Mouse (Mus musculus) left cerebral cortex, postnatal 14 days (tissue): ENCODE measurements around the gene Mgll. TPM values are rescaled to one million over a fixed set of nuclear protein-coding genes. Genes with fewer than 3 reads are reported as not detected.

ENCODE experiments used
- DNase-seq, 2 experiments: peaks; one replicate each; pipeline ENCODE4 v3.0.0; 2021 to 2022; ENCODE audit warnings: low spot score in 2 of 2, mixed read lengths in 1 of 2
- intact Hi-C: fragments of 180-260 bp; cut with DNase I; formaldehyde crosslinking; loops from one replicate; pipeline ENCODE4 v1.15.1; 2025
- total RNA-seq, 2 experiments: library from RNA; stranded (reverse); gene quantifications; 2 replicates each; pipeline ENCODE4 v1.2.3; 2021

Mgll gene
- total RNA-seq, 2 experiments from 2014 or later, result 152 to 153 TPM

DNA sequence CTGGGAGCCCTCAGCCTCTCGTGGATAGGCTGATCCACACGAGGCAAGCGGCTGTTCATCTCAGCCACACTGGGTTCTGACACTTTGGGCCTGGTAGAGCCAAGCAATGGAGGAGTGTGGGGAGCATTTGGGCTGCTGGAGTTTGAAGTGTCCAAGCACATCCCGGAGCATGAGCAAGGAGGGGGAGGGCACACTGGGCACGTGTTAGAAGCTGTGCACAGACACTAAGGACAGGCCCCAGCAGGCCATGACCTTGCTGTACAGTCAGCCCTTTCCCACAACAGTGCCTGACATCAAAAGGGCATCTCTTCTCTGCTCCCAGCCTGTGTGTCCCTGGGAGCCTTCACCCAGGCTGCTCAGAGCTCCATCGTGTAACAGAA, 13.3 kb downstream of the Mgll start:
- intact Hi-C loops, result no loop called here
- no peak for DNase-seq

DNA sequence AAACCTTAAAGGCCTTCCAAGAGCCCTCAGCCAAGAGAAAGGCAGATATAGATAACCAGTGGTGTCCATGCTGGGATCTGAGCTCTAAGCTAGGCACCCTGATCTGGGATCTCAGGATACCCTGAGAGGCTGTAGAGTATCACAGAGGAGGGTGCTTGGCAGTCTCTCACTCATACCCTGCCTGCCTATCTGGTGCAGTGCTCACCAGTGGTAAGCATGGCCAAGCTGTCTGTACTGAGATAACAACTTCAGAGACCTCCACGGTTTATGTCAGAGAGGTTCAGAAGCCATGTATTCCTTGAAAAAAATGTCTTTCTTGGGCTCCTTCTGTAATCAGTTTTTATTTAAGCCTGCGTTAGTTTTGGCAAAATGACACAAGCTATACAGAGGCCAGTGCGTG, 16.8 kb downstream of the Mgll start:
- intact Hi-C loops, result no loop called here
- DNase-seq, result no peak

DNA sequence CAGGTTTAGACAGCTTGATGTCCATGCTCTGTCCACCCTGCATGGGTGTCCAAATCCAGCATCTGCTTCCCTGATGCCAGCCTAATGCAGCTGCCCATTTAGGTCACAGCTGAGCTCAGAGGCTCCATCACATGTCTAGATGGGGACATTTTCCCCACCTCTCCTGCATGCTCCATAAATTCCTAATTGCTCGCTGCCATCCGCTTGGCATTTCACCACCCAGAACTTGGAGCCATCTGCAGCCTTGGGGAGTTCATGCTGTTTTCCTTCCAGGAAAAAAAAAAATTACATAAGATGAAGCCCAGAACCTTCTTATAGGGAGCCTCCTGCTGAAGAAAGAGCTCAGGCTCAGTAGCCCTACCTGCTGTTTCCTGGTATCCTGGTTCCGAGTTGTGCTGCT, 17.6 kb downstream of the Mgll start:
- intact Hi-C loops, result no loop called here
- DNase-seq, result peak; percentile 45 to 60

DNA sequence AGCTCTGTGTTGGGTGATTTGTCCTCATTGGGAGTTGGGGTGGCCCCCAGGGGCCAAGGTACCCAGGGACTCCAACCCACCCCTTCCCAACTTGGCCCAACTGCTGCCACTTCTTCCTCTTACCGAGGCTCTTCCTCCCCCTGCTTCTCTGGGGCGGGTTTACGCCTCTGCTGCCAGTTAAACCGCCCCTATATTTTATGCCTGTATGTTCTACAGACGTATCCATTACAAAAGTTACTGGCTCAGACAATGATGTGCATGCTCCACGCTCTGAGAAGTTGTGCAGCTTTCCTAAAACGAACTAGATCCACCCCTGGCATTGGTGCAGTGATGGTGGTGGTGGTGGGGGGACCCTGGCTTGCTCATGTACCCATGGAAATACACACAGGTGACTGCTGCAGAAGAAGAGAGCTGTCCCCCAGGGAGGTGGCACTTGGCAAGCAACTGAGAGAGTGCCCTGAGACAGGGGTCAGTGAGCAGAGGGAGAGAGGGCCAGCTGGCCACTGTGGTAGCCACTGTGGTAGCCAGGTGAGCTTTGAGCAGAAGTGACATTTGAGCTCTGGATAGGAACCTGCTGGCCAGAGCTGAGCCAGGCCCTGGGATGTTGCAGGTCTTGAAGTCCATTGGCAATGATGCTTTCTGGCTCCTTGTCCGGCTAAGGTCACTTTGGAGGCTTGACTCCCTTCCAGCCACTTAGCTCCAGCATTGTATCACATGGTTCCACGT, 18.2 kb downstream of the Mgll start:
- intact Hi-C loops, result no loop called here
- DNase-seq, result no peak

DNA sequence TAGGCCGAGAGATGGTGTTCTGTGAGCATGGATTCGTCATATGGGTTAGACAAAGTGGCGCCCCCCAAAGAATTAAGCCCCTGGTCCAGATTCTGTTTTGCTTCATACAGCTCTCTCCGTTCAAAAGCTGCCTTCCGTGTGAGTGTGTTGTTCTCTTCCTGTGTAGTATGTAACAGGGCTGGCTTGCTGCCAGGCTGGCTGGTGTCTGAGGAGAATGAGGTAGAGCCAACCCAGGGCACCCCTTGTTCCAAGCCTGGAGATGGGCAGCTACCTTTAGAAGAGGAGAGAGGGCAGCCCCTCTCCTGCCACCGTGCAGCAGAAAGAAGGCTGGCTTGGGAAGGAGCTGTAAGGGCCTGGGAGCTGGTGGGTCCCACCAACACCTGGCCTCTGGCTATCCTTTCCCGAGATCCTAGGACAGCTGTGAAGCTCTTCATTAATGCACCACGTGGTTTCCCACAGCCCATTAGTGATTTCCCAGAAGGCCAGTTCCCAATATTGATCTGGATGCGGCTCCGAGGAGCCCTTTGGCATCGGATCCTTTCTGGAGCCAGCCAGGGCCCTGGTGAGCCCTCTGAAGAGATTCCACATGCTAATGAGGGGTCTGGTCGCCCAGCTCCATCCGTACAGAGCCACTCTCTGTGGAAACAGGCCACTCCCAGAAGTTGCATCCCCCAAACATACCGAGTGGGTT, 19.5 kb downstream of the Mgll start:
- intact Hi-C loops, result no loop called here
- no peak for DNase-seq

DNA sequence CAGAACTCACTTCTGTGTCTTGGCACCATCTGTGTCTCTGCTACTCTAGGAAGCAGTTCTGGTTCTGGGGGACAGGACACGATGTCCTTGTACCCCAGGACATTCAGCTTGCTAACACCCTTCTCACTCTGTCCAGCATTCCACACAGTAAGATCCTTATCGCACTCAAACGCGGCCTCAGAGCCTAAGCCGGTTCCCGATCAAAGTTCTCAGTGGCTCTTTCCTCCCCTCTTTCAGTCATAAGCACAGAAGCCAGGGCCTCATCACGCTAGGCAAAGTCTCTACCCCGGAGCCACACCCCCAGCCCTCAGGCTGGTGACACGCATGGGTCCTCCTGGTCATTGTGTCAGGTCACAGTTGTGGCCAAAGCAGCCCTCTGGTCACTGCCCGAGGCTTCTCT, 20.8 kb downstream of the Mgll start:
- DNase-seq, result no peak
- intact Hi-C loops, result no loop called here

DNA sequence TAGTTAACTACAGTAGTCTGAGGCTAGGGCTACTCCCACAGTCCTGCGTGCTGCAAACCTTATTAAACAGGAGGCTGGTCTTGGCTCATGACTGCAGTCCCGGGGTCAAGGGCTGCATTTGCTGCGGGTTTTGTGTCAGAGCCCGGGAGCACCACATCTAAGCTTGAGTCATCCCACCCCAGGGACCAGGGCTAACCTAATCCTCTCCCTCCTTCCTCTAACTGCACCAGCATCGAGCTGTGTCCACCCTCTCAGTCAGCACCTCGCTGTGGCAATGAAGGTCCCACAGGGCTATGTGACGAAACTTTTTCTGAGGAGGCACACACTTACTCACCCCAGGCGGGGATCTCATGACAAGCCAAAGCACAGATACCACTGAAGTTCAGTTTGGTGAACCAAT, 22.1 kb downstream of the Mgll start:
- no peak for DNase-seq
- intact Hi-C loops, result no loop called here

DNA sequence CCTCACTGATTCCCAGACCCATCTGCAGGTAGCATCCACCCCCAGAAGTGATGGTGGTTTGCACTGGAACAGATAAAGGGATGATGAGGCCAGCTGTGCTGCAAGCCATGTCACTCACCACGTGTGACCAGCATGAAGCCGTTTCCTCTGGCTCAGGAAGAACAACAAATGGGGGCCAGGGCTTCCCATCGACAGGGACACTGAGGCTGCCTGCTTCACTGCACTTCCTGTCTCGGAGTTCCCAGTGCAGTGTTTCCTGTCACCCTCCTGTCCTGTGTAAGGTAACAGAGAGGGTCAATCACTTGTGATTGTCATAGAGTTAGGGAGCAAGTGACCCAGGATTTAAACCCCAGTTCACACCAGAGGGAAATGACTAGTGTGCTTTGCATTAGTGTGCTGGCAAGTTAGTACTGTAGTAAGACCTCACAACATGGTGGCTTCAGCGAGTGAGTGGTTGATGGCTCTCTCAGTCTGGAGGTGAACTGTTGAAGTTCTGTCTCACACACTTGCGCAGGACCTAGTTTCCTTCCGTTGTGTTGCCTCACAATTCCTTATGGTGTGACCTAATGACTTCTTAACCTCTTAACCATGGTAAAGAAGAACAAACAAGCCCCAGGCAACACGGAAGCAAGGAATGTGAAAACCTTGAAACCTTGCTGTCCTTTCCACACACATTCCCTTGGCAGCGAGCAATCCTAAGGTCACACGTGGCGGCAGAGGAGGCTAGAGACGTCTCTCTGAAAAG, 23.3 kb downstream of the Mgll start:
- intact Hi-C loops, result no loop called here
- no peak for DNase-seq

DNA sequence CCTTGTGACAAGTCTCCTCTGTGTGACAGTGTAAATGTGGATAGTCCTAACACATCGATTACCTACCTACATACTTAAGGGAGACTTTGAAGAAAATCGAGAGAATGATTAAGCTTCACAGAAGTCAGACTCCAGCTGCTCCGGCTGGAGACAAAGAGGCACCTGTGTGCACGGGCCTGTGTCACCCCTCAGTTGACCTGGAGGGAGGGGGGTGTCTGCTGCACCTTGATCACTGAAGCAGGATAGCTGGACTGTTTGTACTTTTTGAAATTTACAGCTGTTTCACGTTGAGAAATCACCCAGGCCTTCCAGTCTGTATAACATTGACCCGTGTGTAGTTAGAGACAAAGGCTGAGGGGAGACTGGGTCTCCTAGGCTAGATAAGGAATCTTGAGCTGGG, 26.7 kb downstream of the Mgll start:
- intact Hi-C loops, result no loop called here
- no peak for DNase-seq

DNA sequence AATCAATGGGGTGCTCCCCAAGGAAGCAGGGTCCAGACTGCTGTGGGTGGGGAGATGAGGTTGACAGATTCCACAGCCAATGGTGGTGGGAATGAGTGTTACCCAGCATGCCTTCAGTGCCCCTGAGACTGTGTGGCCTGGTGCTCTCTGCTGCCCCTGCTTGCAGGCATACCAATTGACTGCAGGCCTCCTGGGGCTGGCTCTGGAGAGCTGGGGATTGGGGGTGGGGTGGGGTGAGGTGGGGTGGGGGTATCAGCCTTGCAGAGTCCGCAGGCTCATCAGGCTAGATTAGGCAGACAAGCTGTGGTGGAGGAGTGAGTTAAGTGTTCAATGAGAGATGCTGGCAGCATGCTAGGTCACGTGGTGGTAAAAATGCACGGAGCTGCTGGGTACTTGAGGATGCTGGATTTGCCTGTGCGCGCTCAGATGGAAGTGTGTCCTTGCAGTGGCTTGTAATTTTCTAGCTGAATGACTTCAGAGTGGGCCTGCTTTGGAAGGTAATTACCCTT, 28.6 kb downstream of the Mgll start:
- intact Hi-C loops, result no loop called here
- DNase-seq, result peak; percentile 62 to 79

DNA sequence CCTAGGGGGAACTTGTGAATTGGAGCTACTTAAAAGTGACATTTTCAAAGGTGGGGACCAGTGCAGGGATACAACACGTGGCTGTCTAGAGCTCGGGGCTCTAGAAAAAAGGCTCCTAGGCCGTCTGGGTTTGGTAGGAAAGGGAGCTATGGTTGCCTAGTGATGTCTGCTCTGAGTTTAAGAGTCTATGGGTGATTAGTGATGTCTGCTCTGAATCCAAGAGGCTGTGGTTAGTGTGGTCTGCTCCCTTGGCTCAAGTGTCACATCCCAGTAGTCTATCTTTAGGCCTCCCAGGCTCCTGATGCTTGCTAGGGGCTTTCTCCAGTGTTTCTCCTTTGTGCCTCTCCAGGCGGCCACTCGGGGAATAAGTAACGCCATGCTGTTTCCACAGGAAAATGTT, 29.4 kb downstream of the Mgll start:
- intact Hi-C loops, result no loop called here
- DNase-seq, result no peak

DNA sequence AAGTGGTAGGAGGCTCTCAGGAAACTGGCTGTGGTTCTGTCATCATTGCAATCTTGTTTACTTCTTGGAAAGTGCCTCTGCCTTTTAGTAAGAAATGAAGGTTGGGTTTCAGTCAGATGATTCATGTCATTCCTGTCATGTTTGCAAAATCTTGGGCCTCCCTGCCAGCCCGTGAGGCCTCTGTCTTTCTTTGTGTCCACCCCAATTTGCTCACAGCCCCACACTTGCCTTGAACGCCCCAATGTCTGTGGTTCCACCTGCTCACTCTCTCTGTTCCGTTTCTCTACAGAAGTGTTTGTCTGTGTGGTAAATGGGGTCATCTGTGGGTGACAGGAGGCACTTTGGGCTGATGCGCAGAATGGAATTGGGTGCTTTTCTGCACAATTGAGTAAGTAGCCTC, 32.8 kb downstream of the Mgll start:
- DNase-seq, result no peak
- intact Hi-C loops, result no loop called here

DNA sequence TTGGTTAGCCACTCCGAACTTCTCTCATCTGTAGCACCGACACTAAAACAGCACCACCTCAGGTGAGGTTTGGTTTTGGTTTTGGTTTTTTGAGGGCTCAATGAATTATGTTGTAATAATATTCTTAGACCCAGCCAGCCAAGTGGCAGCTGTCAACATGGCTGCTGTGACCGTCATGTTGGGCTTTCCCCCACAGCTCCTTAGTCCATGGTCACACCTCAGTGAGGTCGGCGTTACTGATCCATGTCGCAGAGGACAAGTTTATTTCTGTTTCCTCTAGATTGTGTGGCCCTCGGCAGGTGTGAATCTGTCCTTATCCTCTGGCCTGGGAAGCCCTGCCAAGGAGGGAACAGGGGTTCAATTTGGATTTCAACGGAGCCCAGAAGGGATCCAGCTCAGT, 33.9 kb downstream of the Mgll start:
- DNase-seq, result no peak
- intact Hi-C loops, result no loop called here

DNA sequence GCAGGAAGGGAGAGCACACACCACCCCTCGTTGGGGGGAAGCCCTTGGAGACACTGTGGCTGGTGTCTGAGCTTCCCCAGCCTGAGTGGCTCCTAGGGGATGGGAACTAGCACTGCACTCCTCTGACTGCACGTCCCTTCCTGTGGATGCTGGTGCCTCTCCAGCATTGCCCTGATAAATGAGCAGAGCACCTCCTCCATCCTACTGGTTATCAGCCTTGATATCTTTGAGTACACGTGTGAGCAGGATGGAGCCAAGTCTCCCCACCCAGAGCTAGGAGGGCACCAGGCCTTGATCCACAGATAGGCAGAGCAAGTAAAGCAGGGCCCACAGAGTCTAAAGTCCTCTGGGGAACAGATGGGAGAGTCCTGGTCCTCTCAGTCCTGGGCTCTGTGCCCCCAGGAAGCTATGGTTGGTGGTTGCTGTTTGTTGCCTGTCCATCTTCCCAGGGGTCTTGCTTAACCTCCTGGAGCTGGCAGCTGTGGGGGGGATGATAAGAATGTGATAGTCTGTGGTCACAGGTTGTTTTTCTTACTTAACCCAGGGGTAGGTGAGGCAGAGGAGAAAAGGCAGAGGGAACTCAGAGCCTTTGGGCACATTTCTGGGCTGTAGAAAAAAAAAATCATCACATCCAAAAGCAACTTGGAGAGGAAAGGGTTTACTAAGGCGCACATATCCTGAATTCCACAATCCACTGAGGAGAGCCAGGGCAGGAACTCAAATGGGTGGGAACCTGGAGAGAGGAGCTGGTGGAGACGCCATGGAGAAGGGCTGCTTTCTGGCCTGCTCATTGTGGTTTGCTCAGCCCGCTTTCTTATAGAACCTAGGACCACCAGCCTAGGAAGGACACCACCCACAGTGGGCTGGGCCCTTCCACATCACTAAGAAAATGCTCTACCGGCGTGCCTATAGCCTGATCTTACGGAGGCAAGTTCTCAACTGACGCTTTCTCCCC, 34.6 kb downstream of the Mgll start:
- no peak for DNase-seq
- intact Hi-C loops, result no loop called here

DNA sequence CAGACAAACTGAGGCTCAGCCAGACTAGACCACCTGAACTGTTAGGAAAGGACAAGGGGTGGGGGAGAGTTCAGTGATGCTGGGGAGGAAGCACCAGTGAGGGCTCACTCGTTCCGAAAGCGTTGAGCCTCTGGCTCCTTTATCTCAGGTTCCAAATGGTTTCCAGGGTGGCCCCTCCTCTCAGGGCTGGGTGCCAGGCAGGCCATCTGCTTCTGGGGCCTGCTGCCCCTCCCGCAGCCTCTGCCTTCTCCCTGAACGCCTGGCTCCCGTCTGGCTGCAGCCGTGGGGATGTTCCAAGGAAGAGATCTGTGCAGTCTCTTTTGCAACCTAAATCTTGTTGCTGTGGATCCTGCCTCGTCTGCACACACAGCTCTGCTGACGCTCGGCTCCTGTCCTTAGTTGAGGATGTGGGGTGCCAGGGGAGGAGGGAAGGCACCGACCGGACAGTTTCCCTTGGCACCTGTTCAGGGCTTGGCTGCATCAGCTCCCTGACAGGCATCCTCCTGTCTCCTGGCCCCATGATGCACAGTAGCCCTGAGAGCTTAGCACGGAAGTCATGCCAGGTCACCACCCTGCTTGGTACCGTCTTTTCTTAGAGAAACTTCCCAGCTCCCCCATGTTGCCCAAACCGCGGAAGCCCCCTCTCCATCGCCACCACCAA, 35.7 kb downstream of the Mgll start:
- peak; percentile 69 to 78 for DNase-seq
- intact Hi-C loops, result loop anchor here (5.0 kb wide), 1 partner anchor 33 kb away; no protein-coding TSS in a partner anchor

DNA sequence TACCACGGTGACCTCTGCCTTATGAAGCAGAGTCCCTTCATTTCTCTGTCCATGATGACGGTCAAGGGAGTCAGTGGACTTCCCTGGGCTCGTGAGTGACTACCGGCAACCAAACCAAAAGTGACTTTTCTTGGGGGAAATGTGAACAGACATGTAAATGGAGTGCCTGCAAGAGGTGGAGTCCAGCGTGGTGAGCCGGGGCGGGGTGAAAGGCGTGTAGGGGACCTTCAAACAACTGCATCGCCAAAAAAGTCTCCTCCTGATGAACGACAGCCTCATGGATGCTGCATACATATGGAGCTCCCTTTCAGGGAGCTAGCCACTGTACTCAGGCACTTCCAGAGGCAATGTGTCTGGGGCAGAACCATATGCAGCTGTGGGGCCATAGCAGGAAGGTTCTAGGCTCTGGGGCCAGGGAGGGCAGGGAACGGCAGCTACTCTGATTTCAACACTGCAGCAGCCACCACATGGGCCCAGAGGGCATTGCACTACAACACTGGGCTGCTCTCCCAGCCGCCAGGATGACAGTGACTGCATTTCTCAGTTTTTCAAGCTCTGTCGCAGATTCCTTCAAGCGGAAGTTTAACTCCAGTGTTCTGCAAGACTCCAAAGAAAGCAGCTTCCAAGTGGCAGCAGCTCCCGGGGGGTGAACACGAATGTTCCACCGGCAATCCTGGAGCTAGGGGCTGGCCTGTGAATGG, 36.9 kb downstream of the Mgll start:
- peak in 1 of 2 experiments; percentile 65 for DNase-seq
- intact Hi-C loops, result loop anchor here (5.0 kb wide), 1 partner anchor 34 kb away; no protein-coding TSS in a partner anchor

DNA sequence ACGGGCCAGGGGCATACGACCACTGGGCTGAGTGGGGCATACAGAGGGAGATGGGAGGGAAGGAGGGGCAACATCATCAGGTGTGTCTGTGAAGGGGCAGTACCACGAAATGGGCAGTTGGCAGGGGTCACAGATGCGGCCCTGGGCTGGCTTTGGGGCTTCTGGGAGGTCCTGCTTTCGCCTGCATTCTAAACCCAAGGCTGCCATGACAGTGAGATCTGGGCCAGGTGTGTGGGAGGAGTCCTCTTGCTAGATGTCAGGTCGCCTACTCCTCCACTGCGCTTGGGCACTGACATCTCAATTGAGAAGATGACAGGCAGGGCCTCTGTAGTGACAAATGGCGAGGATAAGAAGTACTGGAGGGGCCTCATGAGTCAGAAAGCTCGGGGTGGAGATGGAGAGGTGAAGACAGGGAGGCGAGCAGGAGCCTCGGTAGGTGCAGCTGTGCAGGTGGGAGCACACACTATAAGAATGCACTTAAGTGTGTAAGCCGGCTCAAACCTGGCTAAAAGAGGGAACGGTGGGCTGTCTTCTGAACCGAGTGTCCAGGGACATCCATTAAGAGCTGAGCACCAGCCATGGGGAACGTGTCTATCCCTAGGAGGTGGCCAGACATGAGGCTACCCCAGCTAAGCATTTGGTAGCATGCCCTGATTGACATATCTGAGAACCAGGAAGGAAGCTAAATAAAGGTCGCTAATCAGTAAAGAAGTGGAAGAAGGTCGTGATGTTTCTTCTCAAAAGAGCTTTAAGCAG, 37.6 kb downstream of the Mgll start:
- intact Hi-C loops, result loop anchor here (5.0 kb wide), 1 partner anchor 35 kb away; no protein-coding TSS in a partner anchor
- no peak for DNase-seq
